Mouse (Mus musculus): ENCODE measurements around the gene Phf21a. TPM values are rescaled to one million over a fixed set of nuclear protein-coding genes. Genes with fewer than 3 reads are reported as not detected.

Phf21a gene
- polyA plus RNA-seq, 1 experiment, result 28.4 TPM

- H3K4me1 ChIP-seq (ENCODE audit: control insufficient read depth, insufficient read depth, insufficient read length, low read length), result peaks cover 10% of the 10 kb centered on the region
- peaks cover 10% of the 10 kb centered on the region; the same call in 1 of the 2 replicates for H3K27me3 ChIP-seq (ENCODE audit: control insufficient read depth, insufficient read depth, low read length)
- H3K36me3 ChIP-seq (ENCODE audit: control insufficient read depth, insufficient read depth, low read length), result no peaks in the 10 kb centered on the region
- no peak overlapping the region for H3K27ac ChIP-seq (ENCODE audit: insufficient read depth, low read depth, low read length)
- 51% methylated on average over 5 of the region's 5 CpGs for WGBS
- H3K4me3 ChIP-seq (ENCODE audit: low read depth, low read length), result no peak overlapping the region
- TF ChIP-seq CTCF (IDR thresholded peaks at IDR 0.05; ENCODE audit: extremely low read depth, insufficient read length, insufficient replicate concordance, low read depth, low read length) (no peak), POLR2A (IDR thresholded peaks at IDR 0.05; ENCODE audit: low read depth, low read length) (no peak)
Measured at GRCm38 (mm10) chr2:92063106-92063505, 29.8 kb upstream of the Phf21a start.

DNA sequence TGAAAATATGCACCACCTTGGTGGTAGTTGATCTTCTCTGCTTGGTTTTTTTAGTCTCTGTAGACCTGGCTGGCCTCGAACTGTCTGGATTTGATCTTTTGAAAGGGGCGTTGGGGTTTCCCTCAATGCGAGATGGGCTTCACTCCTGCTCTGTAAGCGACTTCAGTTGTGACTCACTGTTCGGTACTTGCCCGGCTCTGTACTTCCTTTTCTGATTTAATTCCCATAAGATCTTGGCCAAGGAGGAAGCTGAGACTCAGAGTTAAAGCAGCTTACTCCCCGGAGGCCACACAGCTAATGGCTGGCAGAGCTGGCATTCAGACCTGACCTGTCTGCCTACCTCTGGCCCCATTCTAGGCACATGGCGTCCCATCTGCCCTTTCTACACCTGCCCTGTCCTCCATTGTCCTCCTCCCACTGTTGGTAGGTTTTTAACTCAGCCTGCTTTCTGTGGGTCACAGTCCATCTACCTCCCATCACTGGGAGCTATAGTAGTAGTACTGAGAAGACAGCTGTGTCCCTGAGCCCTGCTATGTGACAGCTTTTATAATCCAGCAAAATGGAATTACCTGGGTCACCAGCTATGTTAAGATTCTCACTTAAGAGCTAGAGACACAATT is 27.5 kb upstream of the Phf21a start:
- WGBS, result 67% methylated on average over 8 of the region's 8 CpGs
- no peaks in the 10 kb centered on the region for H3K4me1 ChIP-seq (ENCODE audit: control insufficient read depth, insufficient read depth, insufficient read length, low read length)
- no peak overlapping the region for H3K27ac ChIP-seq (ENCODE audit: insufficient read depth, low read depth, low read length)
- H3K36me3 ChIP-seq (ENCODE audit: control insufficient read depth, insufficient read depth, low read length), result no peaks in the 10 kb centered on the region
- no peaks in the 10 kb centered on the region for H3K27me3 ChIP-seq (ENCODE audit: control insufficient read depth, insufficient read depth, low read length)
- no peak for TF ChIP-seq CTCF (IDR thresholded peaks at IDR 0.05; ENCODE audit: extremely low read depth, insufficient read length, insufficient replicate concordance, low read depth, low read length)
- H3K4me3 ChIP-seq (ENCODE audit: low read depth, low read length), result no peak overlapping the region

- no peak overlapping the region for H3K4me3 ChIP-seq (ENCODE audit: low read depth, low read length)
- no peak overlapping the region for H3K27ac ChIP-seq (ENCODE audit: insufficient read depth, low read depth, low read length)
- H3K4me1 ChIP-seq (ENCODE audit: control insufficient read depth, insufficient read depth, insufficient read length, low read length), result no peaks in the 10 kb centered on the region
- WGBS, result 73% methylated on average over 6 of the region's 6 CpGs
- no peaks in the 10 kb centered on the region for H3K27me3 ChIP-seq (ENCODE audit: control insufficient read depth, insufficient read depth, low read length)
- no peaks in the 10 kb centered on the region for H3K36me3 ChIP-seq (ENCODE audit: control insufficient read depth, insufficient read depth, low read length)
- TF ChIP-seq CTCF (IDR thresholded peaks at IDR 0.05; ENCODE audit: extremely low read depth, insufficient read length, insufficient replicate concordance, low read depth, low read length) (no peak), POLR2A (IDR thresholded peaks at IDR 0.05; ENCODE audit: low read depth, low read length) (no peak)
Measured at GRCm38 (mm10) chr2:92065938-92066337, 27.0 kb upstream of the Phf21a start.

- Histone ChIP-seq H3K27ac (ENCODE audit: insufficient read depth, low read depth, low read length) (no peak overlapping the region), H3K27me3 (ENCODE audit: control insufficient read depth, insufficient read depth, low read length) (no peaks in the 10 kb centered on the region), H3K4me3 (ENCODE audit: low read depth, low read length) (no peak overlapping the region), H3K4me1 (ENCODE audit: control insufficient read depth, insufficient read depth, insufficient read length, low read length) (no peaks in the 10 kb centered on the region), H3K36me3 (ENCODE audit: control insufficient read depth, insufficient read depth, low read length) (no peaks in the 10 kb centered on the region)
- 74% methylated on average over 1 of the region's 1 CpGs for WGBS
- no peak for TF ChIP-seq CTCF (IDR thresholded peaks at IDR 0.05; ENCODE audit: extremely low read depth, insufficient read length, insufficient replicate concordance, low read depth, low read length)
Measured at GRCm38 (mm10) chr2:92066899-92067298, 26.0 kb upstream of the Phf21a start.

- WGBS, result 63% methylated on average over 3 of the region's 3 CpGs
- TF ChIP-seq POLR2A (IDR thresholded peaks at IDR 0.05; ENCODE audit: low read depth, low read length), result no peak
- no peaks in the 10 kb centered on the region for H3K4me1 ChIP-seq (ENCODE audit: control insufficient read depth, insufficient read depth, insufficient read length, low read length)
- no peaks in the 10 kb centered on the region for H3K36me3 ChIP-seq (ENCODE audit: control insufficient read depth, insufficient read depth, low read length)
- H3K27me3 ChIP-seq (ENCODE audit: control insufficient read depth, insufficient read depth, low read length), result no peaks in the 10 kb centered on the region
- no peak overlapping the region for H3K4me3 ChIP-seq (ENCODE audit: low read depth, low read length)
- H3K27ac ChIP-seq (ENCODE audit: insufficient read depth, low read depth, low read length), result no peak overlapping the region
Measured at GRCm38 (mm10) chr2:92067600-92067999, 25.3 kb upstream of the Phf21a start.

GRCm38 (mm10) chr2:92069630-92070029 is 23.3 kb upstream of the Phf21a start:
- no peaks in the 10 kb centered on the region for H3K4me1 ChIP-seq (ENCODE audit: control insufficient read depth, insufficient read depth, insufficient read length, low read length)
- H3K36me3 ChIP-seq (ENCODE audit: control insufficient read depth, insufficient read depth, low read length), result no peaks in the 10 kb centered on the region
- H3K4me3 ChIP-seq (ENCODE audit: low read depth, low read length), result no peak overlapping the region
- H3K27ac ChIP-seq (ENCODE audit: insufficient read depth, low read depth, low read length), result no peak overlapping the region
- TF ChIP-seq CTCF (IDR thresholded peaks at IDR 0.05; ENCODE audit: extremely low read depth, insufficient read length, insufficient replicate concordance, low read depth, low read length), result no peak
- TF ChIP-seq POLR2A (IDR thresholded peaks at IDR 0.05; ENCODE audit: low read depth, low read length), result no peak
- 70% methylated on average over 5 of the region's 5 CpGs for WGBS
- no peaks in the 10 kb centered on the region for H3K27me3 ChIP-seq (ENCODE audit: control insufficient read depth, insufficient read depth, low read length)

DNA sequence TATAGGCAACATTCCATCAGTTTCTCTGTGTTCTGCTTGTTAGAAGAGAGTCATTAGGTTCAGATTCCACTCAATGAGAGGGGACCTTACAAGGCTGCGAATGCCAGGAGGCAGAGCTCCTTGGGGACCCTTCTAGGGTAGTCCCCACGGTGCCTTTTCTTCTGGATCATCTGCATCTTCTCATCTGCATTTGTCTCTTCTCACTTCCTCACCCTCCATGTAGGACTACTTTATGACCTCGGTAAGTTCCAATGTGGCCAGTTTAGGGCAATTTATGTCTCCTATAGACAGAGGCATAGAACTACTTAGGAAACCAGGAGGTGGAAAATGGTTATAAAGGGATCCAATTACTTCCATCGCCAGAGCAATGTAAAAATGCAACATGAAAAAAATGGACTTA is 21.8 kb upstream of the Phf21a start:
- Histone ChIP-seq H3K4me3 (ENCODE audit: low read depth, low read length) (no peak overlapping the region), H3K27ac (ENCODE audit: insufficient read depth, low read depth, low read length) (no peak overlapping the region), H3K36me3 (ENCODE audit: control insufficient read depth, insufficient read depth, low read length) (no peaks in the 10 kb centered on the region), H3K27me3 (ENCODE audit: control insufficient read depth, insufficient read depth, low read length) (no peaks in the 10 kb centered on the region), H3K4me1 (ENCODE audit: control insufficient read depth, insufficient read depth, insufficient read length, low read length) (no peaks in the 10 kb centered on the region)
- TF ChIP-seq POLR2A (IDR thresholded peaks at IDR 0.05; ENCODE audit: low read depth, low read length) (no peak), CTCF (IDR thresholded peaks at IDR 0.05; ENCODE audit: extremely low read depth, insufficient read length, insufficient replicate concordance, low read depth, low read length) (no peak)
- 77% methylated on average over 4 of the region's 4 CpGs for WGBS

Measured in small intestine, adult 2 months (tissue).